Mouse (Mus musculus): ENCODE measurements around the gene Arcn1. TPM values are rescaled to one million over a fixed set of nuclear protein-coding genes. Genes with fewer than 3 reads are reported as not detected.

Gene Arcn1
- polyA plus RNA-seq, 1 experiment from 2014 or later = 139 TPM

DNA sequence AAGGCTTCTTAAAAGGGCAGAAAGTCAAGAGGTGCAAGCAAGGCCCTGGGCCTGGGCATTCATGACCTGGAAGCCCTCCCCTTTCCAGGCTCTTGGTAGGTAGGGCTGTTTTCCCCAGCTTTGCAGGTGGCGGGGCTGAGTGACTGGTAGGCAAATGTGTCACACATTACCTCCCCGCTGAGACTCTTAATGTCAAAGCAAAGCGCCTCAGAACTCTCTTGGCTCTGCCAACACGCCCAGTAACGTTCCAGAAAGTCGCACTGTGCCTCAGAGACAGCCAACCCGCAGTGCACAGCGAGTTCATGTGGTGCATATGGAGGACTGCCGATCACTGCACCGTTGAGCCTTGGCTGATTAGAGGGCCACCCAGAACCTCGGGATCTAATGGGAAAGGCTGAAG, 74.6 kb downstream of the Arcn1 start:
- Histone ChIP-seq H3K27ac (ENCODE audit: low read depth, low read length) (no peak overlapping the region), H3K4me2 (no peak overlapping the region), H3K9ac (ENCODE audit: low read depth, low read length) (no peak overlapping the region), H3K27me3 (ENCODE audit: control insufficient read depth, insufficient read depth, low read length) (no peaks in the 10 kb centered on the region), H3K36me3 (ENCODE audit: control insufficient read depth, insufficient read depth, low read length) (peaks cover 23% of the 10 kb centered on the region), H3K4me3 (ENCODE audit: low read depth, low read length) (no peak overlapping the region), H3K9me3 (replicated peaks; ENCODE audit: control insufficient read depth, low read length) (no peaks in the 10 kb centered on the region), H3K4me1 (ENCODE audit: control insufficient read depth, insufficient read depth, low read length) (peaks cover 16% of the 10 kb centered on the region)
- no peak for ATAC-seq (replicated peaks; ENCODE audit: insufficient number of reproducible peaks, low FRiP score, low TSS enrichment)
- 81% methylated on average over 11 of the region's 11 CpGs for WGBS (ENCODE audit: insufficient replicate concordance)

DNA sequence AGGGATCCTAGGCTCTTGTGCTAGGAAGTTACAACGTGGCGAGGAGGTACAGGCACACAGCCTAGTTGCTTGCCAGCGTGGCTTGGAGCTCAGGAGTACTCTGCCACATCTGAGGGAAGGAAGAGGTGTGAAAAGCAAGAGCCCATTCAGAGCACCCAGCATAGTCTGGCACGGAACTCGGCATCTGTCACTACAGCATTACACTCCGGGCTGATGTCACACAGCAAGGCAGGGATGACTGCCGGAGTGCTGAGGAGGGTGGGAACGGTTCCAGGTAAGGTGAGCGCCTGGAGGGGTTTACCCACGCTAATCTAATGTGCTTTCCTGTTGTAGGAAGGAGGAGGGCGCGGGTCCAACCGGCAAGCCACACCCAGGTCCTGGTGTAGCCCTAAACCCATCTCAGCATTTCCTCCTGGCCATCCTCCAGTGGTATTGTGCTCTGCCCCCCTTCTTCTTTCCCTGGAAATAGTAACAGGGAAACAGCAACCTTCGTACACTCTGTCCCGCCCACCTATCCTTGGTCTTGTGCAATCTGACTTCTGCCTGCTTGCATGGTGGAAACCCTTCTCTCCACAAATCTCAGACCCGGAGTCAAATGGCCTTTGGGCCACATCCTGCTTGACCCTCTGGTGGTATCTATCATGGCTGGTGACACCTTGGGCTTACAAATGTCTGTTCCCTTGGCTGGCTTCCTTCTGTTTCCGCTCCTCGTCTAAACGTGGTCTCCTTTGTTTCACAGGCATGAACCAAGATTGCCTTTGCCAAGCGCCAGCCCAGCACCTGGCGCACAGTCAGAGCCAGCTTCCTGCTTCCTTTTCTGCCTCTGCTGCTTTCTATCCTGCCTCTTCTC, 75.7 kb downstream of the Arcn1 start:
- H3K4me3 ChIP-seq (ENCODE audit: low read depth, low read length) = no peak overlapping the region
- H3K4me1 ChIP-seq (ENCODE audit: control insufficient read depth, insufficient read depth, low read length) = peaks cover 16% of the 10 kb centered on the region
- no peak overlapping the region for H3K4me2 ChIP-seq
- ATAC-seq (replicated peaks; ENCODE audit: insufficient number of reproducible peaks, low FRiP score, low TSS enrichment) = no peak
- H3K9me3 ChIP-seq (replicated peaks; ENCODE audit: control insufficient read depth, low read length) = no peaks in the 10 kb centered on the region
- H3K27ac ChIP-seq (ENCODE audit: low read depth, low read length) = peak overlapping the region; percentile 46
- 63% methylated on average over 21 of the region's 21 CpGs for WGBS (ENCODE audit: insufficient replicate concordance)
- peaks cover 26% of the 10 kb centered on the region for H3K36me3 ChIP-seq (ENCODE audit: control insufficient read depth, insufficient read depth, low read length)
- H3K27me3 ChIP-seq (ENCODE audit: control insufficient read depth, insufficient read depth, low read length) = no peaks in the 10 kb centered on the region
- 0 out of 2 replicates have a peak overlapping the region, but pooled peaks have one; percentile 28 for H3K9ac ChIP-seq (ENCODE audit: low read depth, low read length)

Other genes with a start within 250 kb of the Arcn1 start
- 0.06 TPM in 1 of 2 replicates, not detected in the other for gene Cxcr5, start 206.0 kb downstream of the Arcn1 start, polyA plus RNA-seq (2014; fragmentation: Nextera tagmentation; extraction: Ambion mirVana)
- 7.7 and 15.0 TPM in 2 replicates for gene Ddx6, start 163.0 kb downstream of the Arcn1 start, polyA plus RNA-seq (2014; fragmentation: Nextera tagmentation; extraction: Ambion mirVana)
- not detected in 2 replicates for gene Treh, start 94.6 kb downstream of the Arcn1 start, polyA plus RNA-seq (2014; fragmentation: Nextera tagmentation; extraction: Ambion mirVana)
- 23.6 and 24.2 TPM in 2 replicates for gene Phldb1, start 32.6 kb downstream of the Arcn1 start, polyA plus RNA-seq (2014; fragmentation: Nextera tagmentation; extraction: Ambion mirVana)
- 71.4 and 72.5 TPM in 2 replicates for gene Ift46, start 63 bp upstream of the Arcn1 start, polyA plus RNA-seq (2014; fragmentation: Nextera tagmentation; extraction: Ambion mirVana)
- 0.80 and 0.90 TPM in 2 replicates for gene Tmem25, start 31.5 kb upstream of the Arcn1 start, polyA plus RNA-seq (2014; fragmentation: Nextera tagmentation; extraction: Ambion mirVana)
- gene Ttc36, start 35.2 kb upstream of the Arcn1 start, polyA plus RNA-seq (2014; fragmentation: Nextera tagmentation; extraction: Ambion mirVana) = 0.24 TPM in 1 of 2 replicates, not detected in the other
- gene Kmt2a, start 113.5 kb upstream of the Arcn1 start, polyA plus RNA-seq (2014; fragmentation: Nextera tagmentation; extraction: Ambion mirVana) = 7.3 and 13.9 TPM in 2 replicates
- 943 and 1,030 TPM in 2 replicates for gene Atp5l, start 152.9 kb upstream of the Arcn1 start, polyA plus RNA-seq (2014; fragmentation: Nextera tagmentation; extraction: Ambion mirVana)
- 22.7 and 26.5 TPM in 2 replicates for gene Ube4a, start 197.8 kb upstream of the Arcn1 start, polyA plus RNA-seq (2014; fragmentation: Nextera tagmentation; extraction: Ambion mirVana)
- gene Cd3g, start 212.6 kb upstream of the Arcn1 start, polyA plus RNA-seq (2014; fragmentation: Nextera tagmentation; extraction: Ambion mirVana) = not detected in 2 replicates
- not detected in 2 replicates for gene Cd3d, start 213.9 kb upstream of the Arcn1 start, polyA plus RNA-seq (2014; fragmentation: Nextera tagmentation; extraction: Ambion mirVana)
- not detected in 2 replicates for gene Cd3e, start 241.8 kb upstream of the Arcn1 start, polyA plus RNA-seq (2014; fragmentation: Nextera tagmentation; extraction: Ambion mirVana)